Mouse (Mus musculus): Measurements from ENCODE around the gene Slc17a4. TPM values are rescaled to one million over a fixed set of nuclear protein-coding genes. Genes with fewer than 3 reads are reported as not detected.

Slc17a4 gene
- polyA plus RNA-seq, 1 experiment from 2014 or later, result not detected

- H3K27ac ChIP-seq (ENCODE audit: low read depth, low read length), result no peak overlapping the region
- WGBS, result 86% methylated on average over 5 of the region's 5 CpGs
- no peak for DNase-seq (ENCODE audit: low spot score)
- H3K36me3 ChIP-seq (ENCODE audit: control insufficient read depth, insufficient read depth, low read length), result no peaks in the 10 kb centered on the region
- ATAC-seq, result no peak
- H3K9me3 ChIP-seq (replicated peaks; ENCODE audit: control insufficient read depth, low read length), result no peaks in the 10 kb centered on the region
- H3K4me1 ChIP-seq (ENCODE audit: control insufficient read depth, insufficient read depth, low read length), result no peaks in the 10 kb centered on the region
- H3K4me3 ChIP-seq (ENCODE audit: low read depth, low read length), result no peak overlapping the region
- H3K27me3 ChIP-seq (replicated peaks; ENCODE audit: control insufficient read depth, insufficient read depth, low read length), result no peaks in the 10 kb centered on the region
- H3K9ac ChIP-seq (ENCODE audit: low read length), result no peak overlapping the region
- no peak overlapping the region for H3K4me2 ChIP-seq (ENCODE audit: low read length)
Observed at GRCm38 (mm10) chr13:23910121-23910520, 4.7 kb downstream of the Slc17a4 start.

- ATAC-seq (no peak), DNase-seq (ENCODE audit: low spot score) (no peak)
- no peak overlapping the region for H3K4me2 ChIP-seq (ENCODE audit: low read length)
- WGBS, result 96% methylated on average over 5 of the region's 5 CpGs
- H3K36me3 ChIP-seq (ENCODE audit: control insufficient read depth, insufficient read depth, low read length), result no peaks in the 10 kb centered on the region
- no peaks in the 10 kb centered on the region for H3K4me1 ChIP-seq (ENCODE audit: control insufficient read depth, insufficient read depth, low read length)
- no peaks in the 10 kb centered on the region for H3K27me3 ChIP-seq (replicated peaks; ENCODE audit: control insufficient read depth, insufficient read depth, low read length)
- H3K9me3 ChIP-seq (replicated peaks; ENCODE audit: control insufficient read depth, low read length), result no peaks in the 10 kb centered on the region
- no peak overlapping the region for H3K4me3 ChIP-seq (ENCODE audit: low read depth, low read length)
- no peak overlapping the region for H3K27ac ChIP-seq (ENCODE audit: low read depth, low read length)
- H3K9ac ChIP-seq (ENCODE audit: low read length), result no peak overlapping the region
Observed at GRCm38 (mm10) chr13:23906906-23907305, 7.9 kb downstream of the Slc17a4 start.

GRCm38 (mm10) chr13:23898242-23898641 is 16.6 kb downstream of the Slc17a4 start:
- Histone ChIP-seq H3K4me1 (ENCODE audit: control insufficient read depth, insufficient read depth, low read length) (no peaks in the 10 kb centered on the region), H3K4me3 (ENCODE audit: low read depth, low read length) (no peak overlapping the region), H3K9ac (ENCODE audit: low read length) (no peak overlapping the region), H3K9me3 (replicated peaks; ENCODE audit: control insufficient read depth, low read length) (no peaks in the 10 kb centered on the region), H3K27ac (ENCODE audit: low read depth, low read length) (no peak overlapping the region), H3K36me3 (ENCODE audit: control insufficient read depth, insufficient read depth, low read length) (no peaks in the 10 kb centered on the region), H3K4me2 (ENCODE audit: low read length) (no peak overlapping the region), H3K27me3 (replicated peaks; ENCODE audit: control insufficient read depth, insufficient read depth, low read length) (no peaks in the 10 kb centered on the region)
- peak; percentile 2 for DNase-seq (ENCODE audit: low spot score)
- ATAC-seq, result no peak
- 54% methylated on average over 6 of the region's 6 CpGs for WGBS

- H3K4me2 ChIP-seq (ENCODE audit: low read length), result no peak overlapping the region
- H3K36me3 ChIP-seq (ENCODE audit: control insufficient read depth, insufficient read depth, low read length), result no peaks in the 10 kb centered on the region
- DNase-seq (ENCODE audit: low spot score), result peak; percentile 42
- no peaks in the 10 kb centered on the region for H3K27me3 ChIP-seq (replicated peaks; ENCODE audit: control insufficient read depth, insufficient read depth, low read length)
- no peak overlapping the region for H3K4me3 ChIP-seq (ENCODE audit: low read depth, low read length)
- peak; percentile 54; the same call in 1 of the 2 replicates for ATAC-seq
- no peak overlapping the region for H3K27ac ChIP-seq (ENCODE audit: low read depth, low read length)
- H3K9ac ChIP-seq (ENCODE audit: low read length), result no peak overlapping the region
- no peaks in the 10 kb centered on the region for H3K4me1 ChIP-seq (ENCODE audit: control insufficient read depth, insufficient read depth, low read length)
- 9% methylated on average over 4 of the region's 4 CpGs for WGBS
- no peaks in the 10 kb centered on the region for H3K9me3 ChIP-seq (replicated peaks; ENCODE audit: control insufficient read depth, low read length)
Observed at GRCm38 (mm10) chr13:23893269-23893593, 21.6 kb downstream of the Slc17a4 start.

- Histone ChIP-seq H3K4me3 (ENCODE audit: low read depth, low read length) (no peak overlapping the region), H3K9me3 (replicated peaks; ENCODE audit: control insufficient read depth, low read length) (no peaks in the 10 kb centered on the region), H3K36me3 (ENCODE audit: control insufficient read depth, insufficient read depth, low read length) (no peaks in the 10 kb centered on the region), H3K27ac (ENCODE audit: low read depth, low read length) (no peak overlapping the region), H3K4me1 (ENCODE audit: control insufficient read depth, insufficient read depth, low read length) (no peaks in the 10 kb centered on the region), H3K4me2 (ENCODE audit: low read length) (no peak overlapping the region), H3K27me3 (replicated peaks; ENCODE audit: control insufficient read depth, insufficient read depth, low read length) (no peaks in the 10 kb centered on the region), H3K9ac (ENCODE audit: low read length) (no peak overlapping the region)
- ATAC-seq, result no peak
- WGBS, result 17% methylated on average over 9 of the region's 9 CpGs
- DNase-seq (ENCODE audit: low spot score), result no peak
Observed at GRCm38 (mm10) chr13:23892592-23893268, 22.1 kb downstream of the Slc17a4 start.

GRCm38 (mm10) chr13:23889011-23889605 is 25.7 kb downstream of the Slc17a4 start:
- Histone ChIP-seq H3K36me3 (ENCODE audit: control insufficient read depth, insufficient read depth, low read length) (no peaks in the 10 kb centered on the region), H3K9ac (ENCODE audit: low read length) (no peak overlapping the region), H3K4me2 (ENCODE audit: low read length) (no peak overlapping the region), H3K27me3 (replicated peaks; ENCODE audit: control insufficient read depth, insufficient read depth, low read length) (no peaks in the 10 kb centered on the region), H3K4me1 (ENCODE audit: control insufficient read depth, insufficient read depth, low read length) (no peaks in the 10 kb centered on the region), H3K4me3 (ENCODE audit: low read depth, low read length) (no peak overlapping the region), H3K9me3 (replicated peaks; ENCODE audit: control insufficient read depth, low read length) (no peaks in the 10 kb centered on the region), H3K27ac (ENCODE audit: low read depth, low read length) (no peak overlapping the region)
- 82% methylated on average over 6 of the region's 6 CpGs for WGBS
- no peak for ATAC-seq
- no peak for DNase-seq (ENCODE audit: low spot score)

GRCm38 (mm10) chr13:23887026-23887725 is 27.6 kb downstream of the Slc17a4 start:
- Histone ChIP-seq H3K27ac (ENCODE audit: low read depth, low read length) (no peak overlapping the region), H3K4me3 (ENCODE audit: low read depth, low read length) (no peak overlapping the region), H3K4me1 (ENCODE audit: control insufficient read depth, insufficient read depth, low read length) (no peaks in the 10 kb centered on the region), H3K36me3 (ENCODE audit: control insufficient read depth, insufficient read depth, low read length) (no peaks in the 10 kb centered on the region), H3K27me3 (replicated peaks; ENCODE audit: control insufficient read depth, insufficient read depth, low read length) (no peaks in the 10 kb centered on the region), H3K4me2 (ENCODE audit: low read length) (no peak overlapping the region), H3K9me3 (replicated peaks; ENCODE audit: control insufficient read depth, low read length) (no peaks in the 10 kb centered on the region), H3K9ac (ENCODE audit: low read length) (no peak overlapping the region)
- DNase-seq (ENCODE audit: low spot score) (no peak), ATAC-seq (no peak)
- WGBS, result 72% methylated on average over 3 of the region's 3 CpGs

- H3K36me3 ChIP-seq (ENCODE audit: control insufficient read depth, insufficient read depth, low read length), result no peaks in the 10 kb centered on the region
- no peaks in the 10 kb centered on the region for H3K4me1 ChIP-seq (ENCODE audit: control insufficient read depth, insufficient read depth, low read length)
- H3K9ac ChIP-seq (ENCODE audit: low read length), result no peak overlapping the region
- WGBS, result 26% methylated on average over 2 of the region's 2 CpGs
- ATAC-seq (peak; percentile 48; the same call in 1 of the 2 replicates), DNase-seq (ENCODE audit: low spot score) (peak; percentile 35)
- no peak overlapping the region for H3K4me2 ChIP-seq (ENCODE audit: low read length)
- H3K9me3 ChIP-seq (replicated peaks; ENCODE audit: control insufficient read depth, low read length), result no peaks in the 10 kb centered on the region
- H3K27ac ChIP-seq (ENCODE audit: low read depth, low read length), result no peak overlapping the region
- H3K4me3 ChIP-seq (ENCODE audit: low read depth, low read length), result no peak overlapping the region
- no peaks in the 10 kb centered on the region for H3K27me3 ChIP-seq (replicated peaks; ENCODE audit: control insufficient read depth, insufficient read depth, low read length)
Observed at GRCm38 (mm10) chr13:23885540-23885939, 29.3 kb downstream of the Slc17a4 start.

GRCm38 (mm10) chr13:23879636-23880035 is 35.2 kb downstream of the Slc17a4 start:
- Histone ChIP-seq H3K4me2 (ENCODE audit: low read length) (no peak overlapping the region), H3K9ac (ENCODE audit: low read length) (no peak overlapping the region), H3K27me3 (replicated peaks; ENCODE audit: control insufficient read depth, insufficient read depth, low read length) (no peaks in the 10 kb centered on the region), H3K4me3 (ENCODE audit: low read depth, low read length) (no peak overlapping the region), H3K36me3 (ENCODE audit: control insufficient read depth, insufficient read depth, low read length) (no peaks in the 10 kb centered on the region), H3K9me3 (replicated peaks; ENCODE audit: control insufficient read depth, low read length) (no peaks in the 10 kb centered on the region), H3K27ac (ENCODE audit: low read depth, low read length) (no peak overlapping the region), H3K4me1 (ENCODE audit: control insufficient read depth, insufficient read depth, low read length) (no peaks in the 10 kb centered on the region)
- 80% methylated on average over 5 of the region's 5 CpGs for WGBS
- DNase-seq (ENCODE audit: low spot score) (no peak), ATAC-seq (no peak)
